Mouse (Mus musculus): ENCODE measurements at regions not wholly inside any gene's neighbourhood (a gene's known extent, or its start where the extent isn't known, plus 50 kb on each side); places are given as distances from the start of the nearest gene placed in this dataset.

GRCm38 (mm10) chr2:70914372-70914771, 88.8 kb upstream of the Tlk1 start:
- no peak for ATAC-seq (ENCODE audit: low FRiP score, low TSS enrichment)

GRCm38 (mm10) chr2:70909401-70909800, 83.9 kb upstream of the Tlk1 start:
- no peak overlapping the region for H3K9ac ChIP-seq (ENCODE audit: low read depth, low read length)
- WGBS = 85% methylated on average over 1 of the region's 1 CpGs
- no peaks in the 10 kb centered on the region for H3K9me3 ChIP-seq (ENCODE audit: control insufficient read depth, low read length)
- H3K4me1 ChIP-seq (ENCODE audit: control insufficient read depth, insufficient read depth, low read length) = 0 out of 2 replicates have a peak, but pooled peaks cover 7% of the 10 kb centered on the region
- no peaks in the 10 kb centered on the region for H3K36me3 ChIP-seq (ENCODE audit: control insufficient read depth, insufficient read depth, low read length)
- no peak overlapping the region for H3K27ac ChIP-seq (ENCODE audit: low read depth, low read length)
- no peak for ATAC-seq (ENCODE audit: low FRiP score, low TSS enrichment)
- H3K27me3 ChIP-seq (ENCODE audit: control insufficient read depth, insufficient read depth, low read length) = no peaks in the 10 kb centered on the region
- no peak overlapping the region for H3K4me2 ChIP-seq (replicated peaks; ENCODE audit: low read depth, low read length)
- H3K4me3 ChIP-seq (ENCODE audit: low read length) = no peak overlapping the region

More at GRCm38 (mm10) chr2:70914372-70914771, 88.8 kb upstream of the Tlk1 start:
- Histone ChIP-seq H3K4me3 (ENCODE audit: low read length) (no peak overlapping the region), H3K27ac (ENCODE audit: low read depth, low read length) (no peak overlapping the region), H3K9ac (ENCODE audit: low read depth, low read length) (no peak overlapping the region), H3K4me2 (replicated peaks; ENCODE audit: low read depth, low read length) (no peak overlapping the region), H3K27me3 (ENCODE audit: control insufficient read depth, insufficient read depth, low read length) (no peaks in the 10 kb centered on the region), H3K9me3 (ENCODE audit: control insufficient read depth, low read length) (no peaks in the 10 kb centered on the region), H3K36me3 (ENCODE audit: control insufficient read depth, insufficient read depth, low read length) (no peaks in the 10 kb centered on the region), H3K4me1 (ENCODE audit: control insufficient read depth, insufficient read depth, low read length) (no peaks in the 10 kb centered on the region)
- 91% methylated on average over 7 of the region's 7 CpGs for WGBS

- ATAC-seq (ENCODE audit: low FRiP score, low TSS enrichment) = no peak
- Histone ChIP-seq H3K9ac (ENCODE audit: low read depth, low read length) (no peak overlapping the region), H3K4me1 (ENCODE audit: control insufficient read depth, insufficient read depth, low read length) (0 out of 2 replicates have a peak, but pooled peaks cover 7% of the 10 kb centered on the region), H3K27ac (ENCODE audit: low read depth, low read length) (no peak overlapping the region), H3K36me3 (ENCODE audit: control insufficient read depth, insufficient read depth, low read length) (no peaks in the 10 kb centered on the region), H3K4me2 (replicated peaks; ENCODE audit: low read depth, low read length) (no peak overlapping the region), H3K4me3 (ENCODE audit: low read length) (no peak overlapping the region), H3K27me3 (ENCODE audit: control insufficient read depth, insufficient read depth, low read length) (no peaks in the 10 kb centered on the region), H3K9me3 (ENCODE audit: control insufficient read depth, low read length) (no peaks in the 10 kb centered on the region)
- 81% methylated on average over 1 of the region's 1 CpGs for WGBS
These were observed 83.1 kb upstream of the Tlk1 start for GRCm38 (mm10) chr2:70908579-70908978.

GRCm38 (mm10) chr2:70906216-70906615, 80.7 kb upstream of the Tlk1 start:
- no peak for ATAC-seq (ENCODE audit: low FRiP score, low TSS enrichment)
- Histone ChIP-seq H3K9ac (ENCODE audit: low read depth, low read length) (no peak overlapping the region), H3K9me3 (ENCODE audit: control insufficient read depth, low read length) (no peaks in the 10 kb centered on the region), H3K4me2 (replicated peaks; ENCODE audit: low read depth, low read length) (no peak overlapping the region), H3K27me3 (ENCODE audit: control insufficient read depth, insufficient read depth, low read length) (no peaks in the 10 kb centered on the region), H3K27ac (ENCODE audit: low read depth, low read length) (no peak overlapping the region), H3K4me1 (ENCODE audit: control insufficient read depth, insufficient read depth, low read length) (0 out of 2 replicates have a peak, but pooled peaks cover 7% of the 10 kb centered on the region), H3K4me3 (ENCODE audit: low read length) (no peak overlapping the region), H3K36me3 (ENCODE audit: control insufficient read depth, insufficient read depth, low read length) (no peaks in the 10 kb centered on the region)
- WGBS = 63% methylated on average over 3 of the region's 3 CpGs

- no peak overlapping the region for H3K4me2 ChIP-seq (replicated peaks; ENCODE audit: low read depth, low read length)
- ATAC-seq (ENCODE audit: low FRiP score, low TSS enrichment) = no peak
- no peaks in the 10 kb centered on the region for H3K9me3 ChIP-seq (ENCODE audit: control insufficient read depth, low read length)
- H3K4me3 ChIP-seq (ENCODE audit: low read length) = no peak overlapping the region
- H3K4me1 ChIP-seq (ENCODE audit: control insufficient read depth, insufficient read depth, low read length) = 0 out of 2 replicates have a peak, but pooled peaks cover 7% of the 10 kb centered on the region
- no peaks in the 10 kb centered on the region for H3K36me3 ChIP-seq (ENCODE audit: control insufficient read depth, insufficient read depth, low read length)
- H3K27ac ChIP-seq (ENCODE audit: low read depth, low read length) = no peak overlapping the region
- 91% methylated on average over 5 of the region's 5 CpGs for WGBS
- no peak overlapping the region for H3K9ac ChIP-seq (ENCODE audit: low read depth, low read length)
- H3K27me3 ChIP-seq (ENCODE audit: control insufficient read depth, insufficient read depth, low read length) = no peaks in the 10 kb centered on the region
These were observed 78.9 kb upstream of the Tlk1 start for GRCm38 (mm10) chr2:70904429-70904828.

GRCm38 (mm10) chr2:70902196-70902595, 76.7 kb upstream of the Tlk1 start:
- Histone ChIP-seq H3K9me3 (ENCODE audit: control insufficient read depth, low read length) (no peaks in the 10 kb centered on the region), H3K27ac (ENCODE audit: low read depth, low read length) (no peak overlapping the region), H3K9ac (ENCODE audit: low read depth, low read length) (no peak overlapping the region), H3K4me3 (ENCODE audit: low read length) (no peak overlapping the region), H3K36me3 (ENCODE audit: control insufficient read depth, insufficient read depth, low read length) (no peaks in the 10 kb centered on the region), H3K4me2 (replicated peaks; ENCODE audit: low read depth, low read length) (no peak overlapping the region), H3K27me3 (ENCODE audit: control insufficient read depth, insufficient read depth, low read length) (no peaks in the 10 kb centered on the region), H3K4me1 (ENCODE audit: control insufficient read depth, insufficient read depth, low read length) (no peaks in the 10 kb centered on the region)
- whole genome bisulfite sequencing = 68% methylated on average over 3 of the region's 3 CpGs
- ATAC-seq (ENCODE audit: low FRiP score, low TSS enrichment) = no peak

- Histone ChIP-seq H3K4me3 (ENCODE audit: low read length) (no peak overlapping the region), H3K27me3 (ENCODE audit: control insufficient read depth, insufficient read depth, low read length) (no peaks in the 10 kb centered on the region), H3K36me3 (ENCODE audit: control insufficient read depth, insufficient read depth, low read length) (no peaks in the 10 kb centered on the region), H3K27ac (ENCODE audit: low read depth, low read length) (no peak overlapping the region), H3K4me1 (ENCODE audit: control insufficient read depth, insufficient read depth, low read length) (no peaks in the 10 kb centered on the region), H3K9me3 (ENCODE audit: control insufficient read depth, low read length) (no peaks in the 10 kb centered on the region), H3K9ac (ENCODE audit: low read depth, low read length) (no peak overlapping the region), H3K4me2 (replicated peaks; ENCODE audit: low read depth, low read length) (no peak overlapping the region)
- WGBS = 67% methylated on average over 14 of the region's 14 CpGs
- 0 out of 2 replicates have a peak, but pooled peaks have one; percentile 12 for ATAC-seq (ENCODE audit: low FRiP score, low TSS enrichment)
These were observed 76.0 kb upstream of the Tlk1 start for GRCm38 (mm10) chr2:70901479-70901878.

- Histone ChIP-seq H3K4me2 (replicated peaks; ENCODE audit: low read depth, low read length) (no peak overlapping the region), H3K9me3 (ENCODE audit: control insufficient read depth, low read length) (no peaks in the 10 kb centered on the region), H3K27ac (ENCODE audit: low read depth, low read length) (no peak overlapping the region), H3K36me3 (ENCODE audit: control insufficient read depth, insufficient read depth, low read length) (no peaks in the 10 kb centered on the region), H3K4me3 (ENCODE audit: low read length) (no peak overlapping the region), H3K4me1 (ENCODE audit: control insufficient read depth, insufficient read depth, low read length) (no peaks in the 10 kb centered on the region), H3K27me3 (ENCODE audit: control insufficient read depth, insufficient read depth, low read length) (no peaks in the 10 kb centered on the region), H3K9ac (ENCODE audit: low read depth, low read length) (no peak overlapping the region)
- WGBS = 87% methylated on average over 4 of the region's 4 CpGs
- no peak for ATAC-seq (ENCODE audit: low FRiP score, low TSS enrichment)
These were observed 73.5 kb upstream of the Tlk1 start for GRCm38 (mm10) chr2:70899056-70899455.

GRCm38 (mm10) chr2:70898396-70898795, 72.9 kb upstream of the Tlk1 start:
- H3K4me2 ChIP-seq (replicated peaks; ENCODE audit: low read depth, low read length) = no peak overlapping the region
- H3K36me3 ChIP-seq (ENCODE audit: control insufficient read depth, insufficient read depth, low read length) = no peaks in the 10 kb centered on the region
- H3K4me3 ChIP-seq (ENCODE audit: low read length) = no peak overlapping the region
- no peaks in the 10 kb centered on the region for H3K9me3 ChIP-seq (ENCODE audit: control insufficient read depth, low read length)
- no peaks in the 10 kb centered on the region for H3K4me1 ChIP-seq (ENCODE audit: control insufficient read depth, insufficient read depth, low read length)
- H3K27ac ChIP-seq (ENCODE audit: low read depth, low read length) = no peak overlapping the region
- 75% methylated on average over 9 of the region's 9 CpGs for WGBS
- no peak for ATAC-seq (ENCODE audit: low FRiP score, low TSS enrichment)
- H3K9ac ChIP-seq (ENCODE audit: low read depth, low read length) = no peak overlapping the region
- H3K27me3 ChIP-seq (ENCODE audit: control insufficient read depth, insufficient read depth, low read length) = no peaks in the 10 kb centered on the region
